Mouse (Mus musculus) heart, embryonic 15.5 days (tissue): ENCODE results near the gene Adam17. TPM values are rescaled to one million over a fixed set of nuclear protein-coding genes. Genes with fewer than 3 reads are reported as not detected.

ENCODE experiments used
- ATAC-seq: fragments of 200-750 bp; cut with Nextera tagmentation; replicated peaks from 2 replicates; pipeline ENCODE4 v1.8.0; 2017; ENCODE audit warnings: low read depth, moderate TSS enrichment; ENCODE audit not compliant: insufficient number of reproducible peaks, insufficient read depth, low FRiP score
- H3K27ac ChIP-seq: fragments of 300-500 bp; sonication (generic); 2 replicates; pipeline ENCODE4 v1.5.1; 2015; ENCODE audit warnings: mild to moderate bottlenecking, inconsistent platforms
- H3K27me3 ChIP-seq: fragments of 300-500 bp; sonication (generic); 2 replicates; pipeline ENCODE4 v1.6.1; 2015; ENCODE audit warnings: inconsistent platforms
- H3K36me3 ChIP-seq: fragments of 300-500 bp; sonication (generic); 2 replicates; pipeline ENCODE4 v1.6.1; 2015; ENCODE audit warnings: mild to moderate bottlenecking, inconsistent platforms
- H3K4me1 ChIP-seq: fragments of 300-500 bp; sonication (generic); replicated peaks from 2 replicates; pipeline ENCODE4 v1.6.1; 2015; ENCODE audit warnings: inconsistent platforms
- H3K4me2 ChIP-seq: fragments of 300-500 bp; sonication (generic); 2 replicates; pipeline ENCODE4 v1.6.1; 2015; ENCODE audit warnings: inconsistent platforms, mild to moderate bottlenecking, moderate library complexity
- H3K4me3 ChIP-seq: fragments of 300-500 bp; sonication (generic); 2 replicates; pipeline ENCODE4 v1.5.1; 2015; ENCODE audit warnings: mild to moderate bottlenecking, inconsistent platforms
- H3K9ac ChIP-seq: fragments of 300-500 bp; sonication (generic); 2 replicates; pipeline ENCODE4 v1.6.1; 2015; ENCODE audit warnings: mild to moderate bottlenecking, inconsistent platforms
- H3K9me3 ChIP-seq: fragments of 300-500 bp; sonication (generic); replicated peaks from 2 replicates; pipeline ENCODE4 v1.6.1; 2016; ENCODE audit warnings: inconsistent platforms
- WGBS: fragments of 180-500 bp; shearing (Covaris S2); methylation state at CpG from one replicate; pipeline ENCODE4 v1.1.7; 2015; ENCODE audit warnings: mixed read lengths; 5-methylcytosine and 5-hydroxymethylcytosine counted together
- polyA plus RNA-seq: library from polyadenylated mRNA; unstranded; fragments of >200 nt; fragmentation: Nextera tagmentation; extraction: Ambion mirVana; gene quantifications from 2 replicates; pipeline ENCODE4 v1.2.1, GENCODE M21; 2015

The Adam17 gene
- polyA plus RNA-seq, 1 experiment from 2014 or later: 25.1 TPM

DNA sequence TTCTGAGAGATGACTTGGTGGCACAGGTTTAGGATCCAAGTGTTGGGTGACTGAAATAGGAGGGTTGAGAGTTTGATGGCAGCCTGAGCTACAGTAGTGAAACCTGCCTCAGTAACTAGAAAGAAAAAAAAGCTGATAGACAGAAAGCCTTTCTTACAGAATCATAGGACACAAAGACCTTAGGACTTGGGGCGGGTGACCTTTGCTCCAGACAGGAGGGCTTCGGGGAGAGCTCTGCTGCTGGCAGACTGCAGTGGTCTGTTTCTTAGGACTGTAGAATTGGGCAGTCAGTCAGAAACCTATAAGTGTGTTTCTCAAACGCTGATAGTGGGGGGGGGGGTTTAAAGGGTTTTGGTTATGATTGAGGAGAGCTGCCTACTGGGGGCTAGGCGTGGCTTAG, 67.7 kb downstream of the Adam17 start:
- WGBS: 94% methylated on average over 4 of the region's 4 CpGs
- no peak for ATAC-seq
- no peak overlapping the region for H3K4me2 ChIP-seq

DNA sequence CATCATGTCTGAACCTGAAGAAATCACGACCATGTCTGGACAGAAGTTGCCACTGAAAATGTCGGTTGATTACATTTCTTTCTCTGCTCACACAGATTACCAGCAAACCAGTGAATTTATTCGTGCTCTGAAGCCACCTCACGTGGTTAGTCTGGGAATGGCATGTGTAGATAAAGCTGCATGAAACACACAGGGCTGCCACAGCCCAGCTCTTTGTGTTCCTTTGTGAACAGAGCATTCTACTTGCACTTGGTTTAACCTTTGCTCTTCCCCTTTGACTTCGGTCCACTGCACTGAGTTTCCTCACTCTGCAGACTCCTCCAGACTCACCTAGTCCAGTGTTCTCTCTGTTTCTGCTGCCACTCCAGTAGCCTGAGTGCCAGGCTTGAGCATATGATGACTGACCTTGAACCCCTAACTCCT, 71.1 kb downstream of the Adam17 start:
- ATAC-seq: no peak
- Histone ChIP-seq H3K4me2 (no peak overlapping the region), H3K4me3 (no peak overlapping the region), H3K27me3 (no peaks in the 10 kb centered on the region), H3K36me3 (peaks cover 71% of the 10 kb centered on the region), H3K9me3 (no peaks in the 10 kb centered on the region), H3K9ac (no peak overlapping the region), H3K4me1 (0 out of 2 replicates have a peak, but pooled peaks cover 2% of the 10 kb centered on the region), H3K27ac (no peak overlapping the region)
- WGBS: 69% methylated on average over 5 of the region's 5 CpGs

More for the DNA sequence above, 67.7 kb downstream of the Adam17 start:
- Histone ChIP-seq H3K27ac (no peak overlapping the region), H3K9me3 (no peaks in the 10 kb centered on the region), H3K9ac (no peak overlapping the region), H3K36me3 (peaks cover 73% of the 10 kb centered on the region), H3K4me3 (no peak overlapping the region), H3K27me3 (no peaks in the 10 kb centered on the region), H3K4me1 (0 out of 2 replicates have a peak, but pooled peaks cover 2% of the 10 kb centered on the region)

DNA sequence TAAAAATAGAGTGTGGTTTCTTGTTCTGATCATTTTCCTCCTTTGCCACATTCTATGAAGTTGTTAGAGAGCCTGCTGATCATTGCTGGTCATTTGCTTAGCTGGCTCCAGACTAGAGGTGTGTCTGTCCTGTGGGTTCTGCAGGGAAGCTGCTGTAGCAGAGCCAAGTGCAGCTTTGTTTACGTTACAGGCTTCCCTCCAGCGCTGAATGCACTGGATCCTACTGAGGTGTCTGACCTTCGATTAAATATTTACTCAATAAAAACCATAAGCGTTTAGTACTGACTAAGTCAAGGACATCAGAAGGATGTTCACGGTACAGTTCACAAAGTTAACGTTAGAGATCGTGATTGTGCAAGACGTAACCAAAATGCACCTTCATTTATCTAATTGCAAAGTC, 71.5 kb downstream of the Adam17 start:
- Histone ChIP-seq H3K4me1 (0 out of 2 replicates have a peak, but pooled peaks cover 2% of the 10 kb centered on the region), H3K36me3 (peaks cover 72% of the 10 kb centered on the region), H3K27me3 (no peaks in the 10 kb centered on the region), H3K4me2 (no peak overlapping the region), H3K27ac (peak overlapping the region; percentile 6; the same call in 1 of the 2 replicates), H3K4me3 (no peak overlapping the region), H3K9ac (no peak overlapping the region), H3K9me3 (no peaks in the 10 kb centered on the region)
- ATAC-seq: no peak
- 80% methylated on average over 8 of the region's 8 CpGs for WGBS

DNA sequence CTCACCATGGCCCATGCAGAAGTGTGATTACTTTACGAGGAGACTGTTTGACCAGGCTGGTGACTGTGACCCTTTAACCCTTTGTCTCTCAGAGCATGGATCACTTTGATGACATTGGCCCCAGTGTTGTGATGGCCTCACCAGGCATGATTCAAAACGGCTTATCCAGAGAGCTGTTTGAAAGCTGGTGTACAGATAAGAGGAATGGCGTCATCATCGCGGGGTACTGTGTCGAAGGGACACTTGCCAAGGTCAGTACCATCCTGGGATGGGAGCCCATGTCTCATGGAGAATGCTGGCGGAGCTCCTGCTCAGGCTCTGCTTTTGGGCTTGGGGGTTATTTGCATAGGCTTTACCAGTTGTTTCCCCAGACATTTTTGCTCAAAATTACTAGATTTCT, 72.1 kb downstream of the Adam17 start:
- H3K9me3 ChIP-seq: no peaks in the 10 kb centered on the region
- H3K4me3 ChIP-seq: no peak overlapping the region
- no peak for ATAC-seq
- no peak overlapping the region for H3K9ac ChIP-seq
- 0 out of 2 replicates have a peak overlapping the region, but pooled peaks have one; percentile 6 for H3K27ac ChIP-seq
- H3K27me3 ChIP-seq: no peaks in the 10 kb centered on the region
- H3K4me2 ChIP-seq: no peak overlapping the region
- H3K36me3 ChIP-seq: peaks cover 71% of the 10 kb centered on the region
- WGBS: 64% methylated on average over 7 of the region's 7 CpGs
- H3K4me1 ChIP-seq: 0 out of 2 replicates have a peak, but pooled peaks cover 2% of the 10 kb centered on the region

DNA sequence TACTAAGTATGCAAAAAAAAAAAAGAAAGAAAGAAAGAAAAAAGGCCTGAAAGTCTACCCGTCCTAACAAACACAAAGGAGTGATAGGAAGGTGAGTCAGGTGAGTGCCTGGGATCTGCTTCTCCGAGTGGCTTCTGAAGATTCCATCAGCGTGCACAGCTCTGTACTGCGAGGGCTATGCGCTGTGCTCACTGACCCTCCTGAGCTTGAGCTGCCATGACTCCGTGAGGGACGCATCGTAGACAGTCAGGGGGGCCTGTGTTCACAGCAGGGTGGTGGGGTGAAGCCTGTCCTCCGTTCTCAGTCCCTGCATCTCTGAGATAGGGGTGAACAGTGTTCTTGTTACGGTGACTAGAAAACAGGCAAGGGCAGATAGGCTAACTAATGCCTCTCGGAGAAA, 74.6 kb downstream of the Adam17 start:
- H3K4me1 ChIP-seq: 0 out of 2 replicates have a peak, but pooled peaks cover 2% of the 10 kb centered on the region
- no peak overlapping the region for H3K4me3 ChIP-seq
- H3K36me3 ChIP-seq: peaks cover 87% of the 10 kb centered on the region
- H3K4me2 ChIP-seq: no peak overlapping the region
- no peak overlapping the region for H3K9ac ChIP-seq
- H3K27ac ChIP-seq: no peak overlapping the region
- no peaks in the 10 kb centered on the region for H3K9me3 ChIP-seq
- 87% methylated on average over 11 of the region's 11 CpGs for WGBS
- ATAC-seq: no peak
- H3K27me3 ChIP-seq: no peaks in the 10 kb centered on the region

DNA sequence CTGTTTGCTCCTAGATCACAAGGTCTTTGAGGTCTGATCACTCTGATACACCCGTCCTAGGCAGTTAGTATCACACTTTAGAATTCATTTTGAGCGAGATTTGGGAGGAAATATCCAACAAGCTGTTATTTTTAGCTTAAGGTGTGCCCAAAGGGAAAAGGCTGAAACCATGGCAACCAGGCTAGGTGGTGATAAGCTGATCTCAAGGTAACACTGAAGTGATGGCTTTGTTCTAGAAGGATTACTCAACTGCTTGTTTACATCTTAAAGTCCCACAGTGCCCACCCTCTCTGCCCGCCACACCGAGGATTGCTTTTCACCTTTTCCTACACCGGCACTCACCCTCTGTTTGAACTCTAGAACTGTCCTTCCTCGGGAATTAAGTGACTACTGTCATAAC, 83.8 kb downstream of the Adam17 start:
- H3K9me3 ChIP-seq: no peaks in the 10 kb centered on the region
- H3K4me2 ChIP-seq: no peak overlapping the region
- WGBS: 82% methylated on average over 6 of the region's 6 CpGs
- no peak for ATAC-seq
- H3K9ac ChIP-seq: no peak overlapping the region
- H3K4me1 ChIP-seq: peaks cover 26% of the 10 kb centered on the region
- no peak overlapping the region for H3K27ac ChIP-seq
- H3K27me3 ChIP-seq: no peaks in the 10 kb centered on the region
- H3K36me3 ChIP-seq: peaks cover 44% of the 10 kb centered on the region
- H3K4me3 ChIP-seq: no peak overlapping the region

DNA sequence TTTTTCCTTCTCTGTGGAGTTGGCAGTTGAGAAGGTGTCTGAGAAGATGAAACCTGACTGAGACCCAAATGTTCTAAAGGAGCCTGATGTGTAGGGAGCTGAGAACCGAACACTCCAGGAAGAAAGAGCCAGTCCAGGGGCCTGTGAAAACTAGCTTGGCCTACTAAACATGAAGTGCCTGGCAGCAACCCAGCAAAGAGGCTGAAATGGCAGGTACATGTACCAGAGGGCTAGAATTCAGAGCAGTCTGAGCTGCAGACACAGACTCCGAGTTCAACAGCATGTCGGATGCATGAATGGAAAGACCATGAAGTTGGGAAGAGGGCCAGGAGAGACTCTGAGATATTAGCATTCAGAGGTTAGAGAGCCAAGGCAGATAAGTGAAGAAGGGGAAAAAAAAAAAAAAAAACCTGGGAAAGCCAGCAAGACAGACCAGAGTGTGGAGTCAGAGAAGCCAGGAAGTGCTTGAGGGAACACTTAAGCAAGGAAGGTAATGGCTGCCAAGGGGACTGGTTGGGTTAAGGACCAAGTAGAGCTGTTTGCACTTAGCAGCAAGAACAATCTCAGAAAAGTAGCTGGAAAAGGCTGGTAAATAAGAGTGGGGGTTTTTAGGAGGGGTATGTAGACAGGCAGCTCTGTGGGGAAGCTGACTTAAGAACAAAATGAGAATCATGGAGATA, 84.6 kb downstream of the Adam17 start:
- H3K4me2 ChIP-seq: no peak overlapping the region
- no peak overlapping the region for H3K9ac ChIP-seq
- H3K36me3 ChIP-seq: peaks cover 36% of the 10 kb centered on the region
- H3K27ac ChIP-seq: peak overlapping the region; percentile 44; the same call in 1 of the 2 replicates
- no peak overlapping the region for H3K4me3 ChIP-seq
- H3K9me3 ChIP-seq: no peaks in the 10 kb centered on the region
- H3K4me1 ChIP-seq: peaks cover 26% of the 10 kb centered on the region
- no peaks in the 10 kb centered on the region for H3K27me3 ChIP-seq
- WGBS: 61% methylated on average over 3 of the region's 3 CpGs
- no peak for ATAC-seq

DNA sequence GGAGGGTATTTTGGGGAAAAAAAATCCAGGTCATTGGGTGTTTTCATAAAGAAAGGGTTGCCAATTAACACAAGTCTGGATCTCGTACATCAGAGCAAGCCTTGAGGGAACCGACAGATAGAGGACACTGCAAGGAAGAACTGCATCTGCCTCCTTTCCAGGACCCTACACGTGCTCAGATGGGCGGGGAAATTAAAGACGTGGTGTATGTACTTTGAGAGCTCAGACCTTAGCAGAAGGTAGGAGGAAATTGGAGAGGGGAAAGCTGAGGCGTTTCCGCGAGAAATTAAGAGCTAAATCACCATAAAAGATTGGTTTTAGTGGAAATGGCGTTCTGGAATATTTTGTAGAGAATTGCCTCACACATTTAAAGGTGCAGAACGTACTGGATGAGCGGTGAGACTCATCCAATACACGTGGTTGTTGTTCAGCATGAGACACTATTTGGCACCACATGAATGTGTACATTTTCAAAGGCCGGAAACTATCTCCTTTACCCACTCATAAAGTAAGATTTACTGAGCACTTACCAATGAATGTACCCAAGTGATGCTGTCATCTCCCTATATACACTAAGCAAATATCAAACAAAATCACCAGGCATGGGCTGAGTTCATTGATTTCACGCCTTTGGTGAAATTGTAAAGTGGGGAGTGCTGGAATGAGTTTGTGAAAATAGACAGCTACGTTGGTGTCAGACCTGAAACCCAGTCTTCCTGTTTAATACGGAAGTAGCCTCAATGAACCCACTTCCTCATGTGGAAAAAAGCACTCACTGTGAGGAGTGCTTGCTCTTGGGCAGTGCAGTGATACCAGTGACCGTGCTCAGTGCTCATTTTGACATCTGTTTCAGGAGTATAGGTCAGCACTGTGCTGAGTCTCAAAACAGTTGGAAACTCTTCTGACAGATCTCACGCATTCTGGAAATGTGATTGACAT, 86.5 kb downstream of the Adam17 start:
- peak overlapping the region; percentile 89 for H3K4me2 ChIP-seq
- peaks cover 19% of the 10 kb centered on the region for H3K36me3 ChIP-seq
- H3K9ac ChIP-seq: peak overlapping the region; percentile 96
- WGBS: 28% methylated on average over 18 of the region's 18 CpGs
- H3K4me3 ChIP-seq: peak overlapping the region; percentile 97
- no peaks in the 10 kb centered on the region for H3K27me3 ChIP-seq
- peak overlapping the region; percentile 92 for H3K27ac ChIP-seq
- peaks cover 26% of the 10 kb centered on the region for H3K4me1 ChIP-seq
- no peak for ATAC-seq
- no peaks in the 10 kb centered on the region for H3K9me3 ChIP-seq

DNA sequence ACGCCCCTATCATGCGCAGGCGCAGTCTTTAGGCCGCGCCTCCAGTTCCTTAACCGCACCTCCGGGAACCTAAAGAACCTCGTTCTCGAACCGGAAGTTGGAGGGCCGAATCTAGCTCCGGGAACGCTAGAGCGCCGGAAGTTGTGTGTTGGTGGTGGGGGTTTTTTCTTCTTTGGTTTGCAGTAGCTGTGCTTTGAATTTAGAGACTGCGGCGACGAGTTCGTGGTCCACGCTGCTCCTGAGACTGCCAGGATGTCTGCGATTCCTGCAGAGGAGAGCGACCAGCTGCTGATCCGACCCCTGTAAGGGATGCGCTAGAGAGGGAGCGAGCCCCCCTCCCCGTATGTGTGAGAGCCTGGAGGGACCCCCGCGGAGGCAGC, 87.2 kb downstream of the Adam17 start, which contains the start of gene Itgb1bp1:
TSS of gene Itgb1bp1 (minus strand) at position 42 of the 380 bp plus-strand sequence.
- Histone ChIP-seq H3K9ac (peak within 1 kb of the TSS; percentile 96), H3K4me3 (peak within 1 kb of the TSS; percentile 97), H3K4me2 (peak within 1 kb of the TSS; percentile 89), H3K27me3 (no peaks in the 10 kb centered on the region), H3K9me3 (no peaks in the 10 kb centered on the region), H3K27ac (peak within 1 kb of the TSS; percentile 92), H3K4me1 (peaks cover 26% of the 10 kb centered on the region), H3K36me3 (peaks cover 12% of the 10 kb centered on the region)
- peak; percentile 95 for ATAC-seq
- WGBS: 0% methylated on average over 28 of the region's 28 CpGs

DNA sequence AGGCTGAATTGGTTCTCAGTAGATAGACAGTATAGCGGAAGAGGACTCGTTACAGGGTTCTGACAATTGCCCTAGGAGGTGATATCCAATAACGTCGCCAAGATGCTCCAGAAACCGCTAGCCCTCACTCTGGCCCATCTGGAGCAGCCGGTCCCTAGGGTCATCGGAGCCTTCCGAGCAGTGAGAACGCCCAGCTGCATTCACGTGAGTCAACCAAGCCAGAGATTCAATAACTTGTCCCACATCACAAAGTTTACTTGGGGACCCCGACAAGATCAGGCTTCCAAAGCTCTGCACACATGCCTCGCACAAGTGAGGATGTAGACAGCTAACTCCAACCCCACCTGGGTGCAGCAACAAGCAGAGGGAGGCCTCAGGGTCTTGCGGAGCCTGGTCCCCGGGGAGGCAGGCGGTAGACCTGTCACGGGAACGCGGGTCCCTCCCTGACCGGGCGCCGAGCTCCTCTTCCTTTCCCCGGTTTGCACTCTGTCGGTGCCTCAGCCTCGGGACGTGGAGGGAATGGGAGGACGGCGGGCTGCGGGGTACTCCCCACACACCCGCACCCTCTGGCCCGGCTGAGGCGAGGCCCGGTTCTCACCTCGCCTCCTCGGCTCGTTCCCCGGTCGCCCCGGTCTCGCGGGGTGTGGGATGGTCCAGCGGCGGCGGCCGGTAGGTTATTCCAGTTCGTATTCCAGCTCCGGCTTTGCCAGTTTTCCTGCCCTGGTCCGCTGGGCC, 87.8 kb downstream of the Adam17 start:
- Histone ChIP-seq H3K9me3 (no peaks in the 10 kb centered on the region), H3K4me1 (peaks cover 26% of the 10 kb centered on the region), H3K36me3 (peaks cover 7% of the 10 kb centered on the region), H3K4me2 (peak overlapping the region; percentile 89), H3K9ac (peak overlapping the region; percentile 96), H3K27me3 (no peaks in the 10 kb centered on the region), H3K4me3 (peak overlapping the region; percentile 97), H3K27ac (peak overlapping the region; percentile 92)
- peak; percentile 81 for ATAC-seq
- WGBS: under 1% methylated on average over 47 of the region's 47 CpGs
